Mouse (Mus musculus): Measurements from ENCODE around the gene Fam126a.

The Fam126a gene

GRCm38 (mm10) chr5:24040601-24041000 lies 10.1 kb upstream of the Fam126a start:
- no peak for DNase-seq (ENCODE audit: low spot score)

GRCm38 (mm10) chr5:24039423-24039822 lies 8.9 kb upstream of the Fam126a start:
- DNase-seq (ENCODE audit: low spot score), result no peak

GRCm38 (mm10) chr5:24038819-24039218 lies 8.3 kb upstream of the Fam126a start:
- no peak for DNase-seq (ENCODE audit: low spot score)

- DNase-seq (ENCODE audit: low spot score), result no peak
Measured at GRCm38 (mm10) chr5:24038190-24038589, 7.7 kb upstream of the Fam126a start.

- DNase-seq (ENCODE audit: low spot score), result no peak
Measured at GRCm38 (mm10) chr5:24036731-24037130, 6.2 kb upstream of the Fam126a start.

GRCm38 (mm10) chr5:24034970-24035369 lies 4.5 kb upstream of the Fam126a start:
- no peak for DNase-seq (ENCODE audit: low spot score)

GRCm38 (mm10) chr5:24034091-24034490 lies 3.6 kb upstream of the Fam126a start:
- DNase-seq (ENCODE audit: low spot score), result no peak

- DNase-seq (ENCODE audit: low spot score), result peak; percentile 14
Measured at GRCm38 (mm10) chr5:24029946-24030578, 428 bp downstream of the Fam126a start.

GRCm38 (mm10) chr5:24029331-24029771 lies 1.1 kb downstream of the Fam126a start:
- DNase-seq (ENCODE audit: low spot score), result peak; percentile 55

GRCm38 (mm10) chr5:24024957-24025356 lies 5.5 kb downstream of the Fam126a start:
- no peak for DNase-seq (ENCODE audit: low spot score)

- DNase-seq (ENCODE audit: low spot score), result no peak
Measured at GRCm38 (mm10) chr5:24023226-24023625, 7.3 kb downstream of the Fam126a start.

GRCm38 (mm10) chr5:24021683-24022082 lies 8.8 kb downstream of the Fam126a start:
- DNase-seq (ENCODE audit: low spot score), result no peak

- DNase-seq (ENCODE audit: low spot score), result no peak
Measured at GRCm38 (mm10) chr5:24020380-24020779, 10.1 kb downstream of the Fam126a start.

- no peak for DNase-seq (ENCODE audit: low spot score)
Measured at GRCm38 (mm10) chr5:24019341-24020185, 10.9 kb downstream of the Fam126a start.

- no peak for DNase-seq (ENCODE audit: low spot score)
Measured at GRCm38 (mm10) chr5:24018621-24019261, 11.7 kb downstream of the Fam126a start.

GRCm38 (mm10) chr5:24016912-24017311 lies 13.6 kb downstream of the Fam126a start:
- no peak for DNase-seq (ENCODE audit: low spot score)

- no peak for DNase-seq (ENCODE audit: low spot score)
Measured at GRCm38 (mm10) chr5:24013338-24014003, 17.0 kb downstream of the Fam126a start.

GRCm38 (mm10) chr5:23999083-23999671 lies 31.3 kb downstream of the Fam126a start:
- no peak for DNase-seq (ENCODE audit: low spot score)

- DNase-seq (ENCODE audit: low spot score), result no peak
Measured at GRCm38 (mm10) chr5:23995951-23996350, 34.5 kb downstream of the Fam126a start.

GRCm38 (mm10) chr5:23994929-23995328 lies 35.6 kb downstream of the Fam126a start:
- DNase-seq (ENCODE audit: low spot score), result no peak

GRCm38 (mm10) chr5:23994231-23994630 lies 36.3 kb downstream of the Fam126a start:
- no peak for DNase-seq (ENCODE audit: low spot score)

- no peak for DNase-seq (ENCODE audit: low spot score)
Measured at GRCm38 (mm10) chr5:23993553-23993894, 37.0 kb downstream of the Fam126a start.
